Mouse (Mus musculus) spleen, adult 2 months (tissue): ENCODE results near the gene Rom1.

Experiments used
- CTCF ChIP-seq: fragments of 200-500 bp; IDR thresholded peaks from 2 replicates; pipeline ENCODE4 v1.5.1; 2011; ENCODE audit warnings: mild to moderate bottlenecking, inconsistent platforms; ENCODE audit not compliant: insufficient read depth, insufficient read length, insufficient replicate concordance; ENCODE audit errors: extremely low read depth
- POLR2A ChIP-seq: fragments of 200-500 bp; IDR thresholded peaks from 2 replicates; pipeline ENCODE4 v1.6.1; 2011; ENCODE audit warnings: low read depth, low read length, inconsistent platforms

GRCm38 (mm10) chr19:8919000-8919399 is 10.2 kb downstream of the Rom1 start:
- no peak for TF ChIP-seq CTCF
- no peak for TF ChIP-seq POLR2A
